Mouse (Mus musculus) midbrain, embryonic 13.5 days (tissue): ENCODE results near the gene Zfp612. TPM values are rescaled to one million over a fixed set of nuclear protein-coding genes. Genes with fewer than 3 reads are reported as not detected.
A peak's percentile ranks its signal among the peaks of the same experiment; 100 is the strongest.

Source experiments
- ATAC-seq: fragments of 200-750 bp; cut with Nextera tagmentation; 2 replicates; pipeline ENCODE4 v1.8.0; 2017; ENCODE audit warnings: mild to moderate bottlenecking, moderate TSS enrichment, moderate library complexity
- H3K27ac ChIP-seq: fragments of 300-500 bp; sonication (generic); 2 replicates; pipeline ENCODE4 v1.5.1; 2015; ENCODE audit warnings: inconsistent platforms, mild to moderate bottlenecking, moderate library complexity
- H3K27me3 ChIP-seq: fragments of 300-500 bp; sonication (generic); 2 replicates; pipeline ENCODE4 v1.6.1; 2015; ENCODE audit warnings: mild to moderate bottlenecking, inconsistent platforms
- H3K36me3 ChIP-seq: fragments of 300-500 bp; sonication (generic); 2 replicates; pipeline ENCODE4 v1.6.1; 2015; ENCODE audit warnings: mild to moderate bottlenecking, inconsistent platforms
- H3K4me1 ChIP-seq: fragments of 300-500 bp; sonication (generic); replicated peaks from 2 replicates; pipeline ENCODE4 v1.6.1; 2015; ENCODE audit warnings: inconsistent platforms
- H3K4me2 ChIP-seq: fragments of 300-500 bp; sonication (generic); replicated peaks from 2 replicates; pipeline ENCODE4 v1.6.1; 2015; ENCODE audit warnings: moderate library complexity, mild to moderate bottlenecking, inconsistent platforms
- H3K4me3 ChIP-seq: fragments of 300-500 bp; sonication (generic); replicated peaks from 2 replicates; pipeline ENCODE4 v1.5.1; 2015; ENCODE audit warnings: mild to moderate bottlenecking, inconsistent platforms
- H3K9ac ChIP-seq: fragments of 300-500 bp; sonication (generic); replicated peaks from 2 replicates; pipeline ENCODE4 v1.6.1; 2015; ENCODE audit warnings: mild to moderate bottlenecking, inconsistent platforms
- H3K9me3 ChIP-seq: fragments of 300-500 bp; sonication (generic); 2 replicates; pipeline ENCODE4 v1.6.1; 2016; ENCODE audit warnings: mild to moderate bottlenecking, inconsistent platforms
- WGBS: fragments of 180-500 bp; shearing (Covaris S2); methylation state at CpG from one replicate; pipeline ENCODE4 v1.1.7; 2015; 5-methylcytosine and 5-hydroxymethylcytosine counted together
- polyA plus RNA-seq: library from polyadenylated mRNA; unstranded; fragments of >200 nt; fragmentation: Nextera tagmentation; extraction: Ambion mirVana; gene quantifications from 2 replicates; pipeline ENCODE4 v1.2.1, GENCODE M21; 2015

Zfp612 gene
- polyA plus RNA-seq, 1 experiment from 2014 or later, result 20.3 TPM

GRCm38 (mm10) chr8:110069706-110070105, 9.8 kb upstream of the Zfp612 start:
- ATAC-seq, result no peak
- Histone ChIP-seq H3K4me3 (no peak overlapping the region), H3K9ac (no peak overlapping the region), H3K4me2 (no peak overlapping the region), H3K4me1 (no peaks in the 10 kb centered on the region), H3K36me3 (no peaks in the 10 kb centered on the region), H3K27me3 (no peaks in the 10 kb centered on the region), H3K27ac (no peak overlapping the region), H3K9me3 (no peaks in the 10 kb centered on the region)
- WGBS, result 82% methylated on average over 4 of the region's 4 CpGs

- Histone ChIP-seq H3K4me2 (no peak overlapping the region), H3K4me3 (no peak overlapping the region), H3K9ac (no peak overlapping the region), H3K36me3 (no peaks in the 10 kb centered on the region), H3K27ac (no peak overlapping the region), H3K27me3 (peaks cover 4% of the 10 kb centered on the region; the same call in 1 of the 2 replicates), H3K4me1 (no peaks in the 10 kb centered on the region), H3K9me3 (no peaks in the 10 kb centered on the region)
- peak; percentile 40; the same call in 1 of the 2 replicates for ATAC-seq
- WGBS, result 14% methylated on average over 9 of the region's 9 CpGs
These were observed 7.9 kb upstream of the Zfp612 start for GRCm38 (mm10) chr8:110071600-110071999.

GRCm38 (mm10) chr8:110074496-110074895, 5.0 kb upstream of the Zfp612 start:
- WGBS, result 84% methylated on average over 8 of the region's 8 CpGs
- Histone ChIP-seq H3K9me3 (no peaks in the 10 kb centered on the region), H3K4me3 (no peak overlapping the region), H3K36me3 (no peaks in the 10 kb centered on the region), H3K27me3 (peaks cover 4% of the 10 kb centered on the region; the same call in 1 of the 2 replicates), H3K9ac (no peak overlapping the region), H3K27ac (no peak overlapping the region), H3K4me1 (peaks cover 4% of the 10 kb centered on the region; the same call in 1 of the 2 replicates), H3K4me2 (no peak overlapping the region)
- no peak for ATAC-seq

GRCm38 (mm10) chr8:110082416-110083105, 3.0 kb downstream of the Zfp612 start:
- Histone ChIP-seq H3K36me3 (peaks cover 54% of the 10 kb centered on the region), H3K9ac (no peak overlapping the region), H3K27me3 (no peaks in the 10 kb centered on the region), H3K4me1 (peaks cover 26% of the 10 kb centered on the region), H3K27ac (no peak overlapping the region), H3K9me3 (no peaks in the 10 kb centered on the region), H3K4me2 (no peak overlapping the region), H3K4me3 (no peak overlapping the region)
- 80% methylated on average over 11 of the region's 11 CpGs for WGBS
- ATAC-seq, result no peak

GRCm38 (mm10) chr8:110091869-110092268, 12.3 kb downstream of the Zfp612 start:
- Histone ChIP-seq H3K4me3 (no peak overlapping the region), H3K4me2 (no peak overlapping the region), H3K27me3 (no peaks in the 10 kb centered on the region), H3K9me3 (peaks cover 7% of the 10 kb centered on the region), H3K36me3 (peaks cover 42% of the 10 kb centered on the region), H3K9ac (no peak overlapping the region), H3K27ac (no peak overlapping the region), H3K4me1 (no peaks in the 10 kb centered on the region)
- ATAC-seq, result no peak
- 72% methylated on average over 1 of the region's 1 CpGs for WGBS

GRCm38 (mm10) chr8:110100907-110101306, 21.4 kb downstream of the Zfp612 start, which contains the start of gene Gm21964:
Gene Gm21964 (plus strand): TSS chr8:110101207.
- H3K36me3 ChIP-seq, result no peaks in the 10 kb centered on the region
- no peak for ATAC-seq
- H3K27ac ChIP-seq, result no peak within 1 kb of the TSS
- H3K4me2 ChIP-seq, result no peak within 1 kb of the TSS
- no peak within 1 kb of the TSS for H3K4me3 ChIP-seq
- no peak within 1 kb of the TSS for H3K9ac ChIP-seq
- no peaks in the 10 kb centered on the region for H3K4me1 ChIP-seq
- H3K9me3 ChIP-seq, result no peaks in the 10 kb centered on the region
- WGBS, result 85% methylated on average over 12 of the region's 12 CpGs
- H3K27me3 ChIP-seq, result no peaks in the 10 kb centered on the region

- no peak overlapping the region for H3K4me2 ChIP-seq
- no peak for ATAC-seq
- H3K27ac ChIP-seq, result no peak overlapping the region
- H3K27me3 ChIP-seq, result no peaks in the 10 kb centered on the region
- no peak overlapping the region for H3K9ac ChIP-seq
- no peaks in the 10 kb centered on the region for H3K9me3 ChIP-seq
- no peak overlapping the region for H3K4me3 ChIP-seq
- 90% methylated on average over 15 of the region's 15 CpGs for WGBS
- H3K36me3 ChIP-seq, result no peaks in the 10 kb centered on the region
- no peaks in the 10 kb centered on the region for H3K4me1 ChIP-seq
These were observed 22.1 kb downstream of the Zfp612 start for GRCm38 (mm10) chr8:110101676-110102075.

GRCm38 (mm10) chr8:110102653-110103052, 23.1 kb downstream of the Zfp612 start, which contains the start of gene Gm17720:
Gene Gm17720 (minus strand): TSS chr8:110102753.
- Histone ChIP-seq H3K4me2 (no peak within 1 kb of the TSS), H3K27me3 (no peaks in the 10 kb centered on the region), H3K4me1 (no peaks in the 10 kb centered on the region), H3K9ac (no peak within 1 kb of the TSS), H3K36me3 (no peaks in the 10 kb centered on the region), H3K4me3 (no peak within 1 kb of the TSS), H3K27ac (no peak within 1 kb of the TSS), H3K9me3 (no peaks in the 10 kb centered on the region)
- ATAC-seq, result no peak
- 88% methylated on average over 3 of the region's 3 CpGs for WGBS

- 42% methylated on average over 6 of the region's 6 CpGs for WGBS
- H3K36me3 ChIP-seq, result no peaks in the 10 kb centered on the region
- H3K4me1 ChIP-seq, result no peaks in the 10 kb centered on the region
- no peaks in the 10 kb centered on the region for H3K9me3 ChIP-seq
- H3K4me2 ChIP-seq, result no peak overlapping the region
- no peak overlapping the region for H3K4me3 ChIP-seq
- H3K27ac ChIP-seq, result no peak overlapping the region
- no peak overlapping the region for H3K9ac ChIP-seq
- no peaks in the 10 kb centered on the region for H3K27me3 ChIP-seq
- ATAC-seq, result no peak
These were observed 40.2 kb downstream of the Zfp612 start for GRCm38 (mm10) chr8:110119715-110120114.

GRCm38 (mm10) chr8:110130537-110130936, 51.0 kb downstream of the Zfp612 start:
- H3K4me1 ChIP-seq, result no peaks in the 10 kb centered on the region
- H3K4me2 ChIP-seq, result 0 out of 2 replicates have a peak overlapping the region, but pooled peaks have one; percentile 23
- no peaks in the 10 kb centered on the region for H3K36me3 ChIP-seq
- H3K27ac ChIP-seq, result no peak overlapping the region
- no peaks in the 10 kb centered on the region for H3K27me3 ChIP-seq
- 23% methylated on average over 13 of the region's 13 CpGs for WGBS
- no peak overlapping the region for H3K9ac ChIP-seq
- peak; percentile 67; the same call in 1 of the 2 replicates for ATAC-seq
- no peak overlapping the region for H3K4me3 ChIP-seq
- H3K9me3 ChIP-seq, result no peaks in the 10 kb centered on the region

GRCm38 (mm10) chr8:110134236-110134635, 54.7 kb downstream of the Zfp612 start:
- no peaks in the 10 kb centered on the region for H3K4me1 ChIP-seq
- H3K27ac ChIP-seq, result no peak overlapping the region
- H3K36me3 ChIP-seq, result no peaks in the 10 kb centered on the region
- H3K9me3 ChIP-seq, result no peaks in the 10 kb centered on the region
- no peak for ATAC-seq
- 93% methylated on average over 8 of the region's 8 CpGs for WGBS
- H3K9ac ChIP-seq, result no peak overlapping the region
- no peak overlapping the region for H3K4me3 ChIP-seq
- no peak overlapping the region for H3K4me2 ChIP-seq
- no peaks in the 10 kb centered on the region for H3K27me3 ChIP-seq

GRCm38 (mm10) chr8:110135515-110135914, 56.0 kb downstream of the Zfp612 start:
- ATAC-seq, result no peak
- Histone ChIP-seq H3K36me3 (no peaks in the 10 kb centered on the region), H3K27ac (no peak overlapping the region), H3K4me2 (no peak overlapping the region), H3K4me3 (no peak overlapping the region), H3K9ac (no peak overlapping the region), H3K27me3 (no peaks in the 10 kb centered on the region), H3K9me3 (no peaks in the 10 kb centered on the region), H3K4me1 (no peaks in the 10 kb centered on the region)
- WGBS, result 61% methylated on average over 7 of the region's 7 CpGs

GRCm38 (mm10) chr8:110140156-110140555, 60.6 kb downstream of the Zfp612 start:
- Histone ChIP-seq H3K9ac (no peak overlapping the region), H3K27ac (no peak overlapping the region), H3K4me1 (no peaks in the 10 kb centered on the region), H3K36me3 (no peaks in the 10 kb centered on the region), H3K9me3 (no peaks in the 10 kb centered on the region), H3K4me2 (no peak overlapping the region), H3K27me3 (no peaks in the 10 kb centered on the region), H3K4me3 (no peak overlapping the region)
- ATAC-seq, result no peak
- WGBS, result 76% methylated on average over 3 of the region's 3 CpGs
